Mouse (Mus musculus) cerebellum, postnatal 10 days (tissue): Measurements from ENCODE around the gene Pknox1.
A peak's percentile ranks its signal among the peaks of the same experiment; 100 is the strongest.

Experiments used
- DNase-seq, 2 experiments: peaks; one replicate each; pipeline ENCODE4 v3.0.0; 2021; ENCODE audit warnings: mixed read lengths in 2 of 2

The Pknox1 gene

DNA sequence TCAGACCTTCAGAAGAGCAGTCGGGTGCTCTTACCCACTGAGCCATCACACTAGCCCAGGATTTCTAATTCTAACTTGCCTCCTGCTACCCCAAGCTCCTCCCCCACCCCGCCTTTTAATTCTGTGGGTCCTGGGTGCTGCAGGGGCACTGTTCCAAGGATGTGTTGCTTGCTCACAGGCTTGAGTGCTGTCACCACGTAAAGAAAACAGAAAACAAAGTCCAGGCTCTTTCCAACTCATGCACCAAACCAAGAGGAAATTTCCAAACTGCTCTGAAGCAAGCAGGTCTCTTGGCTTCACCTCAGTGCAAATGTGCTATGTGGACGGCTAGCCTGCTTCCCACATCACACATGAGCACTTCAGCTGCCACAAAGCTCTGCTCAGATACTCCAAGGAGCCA is 90.8 kb downstream of the Pknox1 start:
- DNase-seq: peak in 1 of 2 experiments; percentile 21

- DNase-seq: no peak
Measured at GRCm38 (mm10) chr17:31656682-31657081, 92.1 kb downstream of the Pknox1 start.
